Mouse (Mus musculus) heart, adult 2 months (tissue): ENCODE measurements around the gene Gstp2. TPM values are rescaled to one million over a fixed set of nuclear protein-coding genes. Genes with fewer than 3 reads are reported as not detected.
A peak's percentile ranks its signal among the peaks of the same experiment; 100 is the strongest.

Source experiments
- DNase-seq, 2 experiments: peaks; one replicate each; pipeline ENCODE4 v3.0.0; 2021
- H3K27ac ChIP-seq: fragments of 200-600 bp; 2 replicates; pipeline ENCODE4 v1.8.1; 2022
- H3K27me3 ChIP-seq: fragments of 200-500 bp; 2 replicates; pipeline ENCODE4 v1.6.1; 2012; ENCODE audit warnings: mild to moderate bottlenecking, low read length, inconsistent platforms, mixed read lengths; ENCODE audit not compliant: control insufficient read depth, insufficient read depth
- H3K36me3 ChIP-seq: fragments of 200-500 bp; 2 replicates; pipeline ENCODE4 v1.6.1; 2012; ENCODE audit warnings: low read length, inconsistent platforms; ENCODE audit not compliant: control insufficient read depth, insufficient read depth
- H3K4me1 ChIP-seq: fragments of 200-500 bp; 2 replicates; pipeline ENCODE4 v1.6.1; 2011; ENCODE audit warnings: low read length; ENCODE audit not compliant: control insufficient read depth, insufficient read depth
- H3K4me3 ChIP-seq: fragments of 200-600 bp; 2 replicates; pipeline ENCODE4 v1.8.1; 2022
- H3K79me2 ChIP-seq: fragments of 200-500 bp; replicated peaks from 2 replicates; pipeline ENCODE4 v1.6.1; 2012; ENCODE audit warnings: mild to moderate bottlenecking, inconsistent platforms, low read length, moderate library complexity, mixed read lengths; ENCODE audit not compliant: control insufficient read depth, insufficient read depth
- H3K9ac ChIP-seq: fragments of 200-500 bp; 2 replicates; pipeline ENCODE4 v1.6.1; 2012; ENCODE audit warnings: low read depth, mild to moderate bottlenecking, control low read depth, inconsistent platforms, low read length, mixed read lengths
- CTCF ChIP-seq: fragments of 200-600 bp; IDR thresholded peaks from 2 replicates; pipeline ENCODE4 v1.8.1; 2022; ENCODE audit warnings: antibody characterized with exemption, mild to moderate bottlenecking, moderate library complexity
- EP300 ChIP-seq: fragments of 200-500 bp; IDR thresholded peaks from 2 replicates; pipeline ENCODE4 v1.6.1; 2011; ENCODE audit warnings: low read depth, low read length, control low read depth; ENCODE audit not compliant: insufficient read depth
- POLR2A ChIP-seq: fragments of 200-500 bp; IDR thresholded peaks from 2 replicates; pipeline ENCODE4 v1.6.1; 2011; ENCODE audit warnings: mild to moderate bottlenecking, low read depth, low read length, control low read depth; ENCODE audit not compliant: insufficient read depth
- WGBS: fragments of 180-500 bp; shearing (Covaris S2); methylation state at CpG from one replicate; pipeline ENCODE4 v1.1.7; 2018; 5-methylcytosine and 5-hydroxymethylcytosine counted together
- intact Hi-C: fragments of 180-260 bp; cut with DNase I; formaldehyde crosslinking; loops from one replicate; pipeline ENCODE4 v1.15.1; 2025
- polyA plus RNA-seq: library from polyadenylated mRNA; depleted of rRNA; stranded (reverse); fragments of >200 nt; gene quantifications from 2 replicates; pipeline ENCODE4 v1.2.3, GENCODE M21; 2012
- total RNA-seq, 2 experiments: library from RNA; stranded (reverse); gene quantifications; 2 replicates each; pipeline ENCODE4 v1.2.3; 2021

Gene Gstp2
- total and polyA plus RNA-seq, 3 experiments: 38.3 to 137 (median 121) TPM

DNA sequence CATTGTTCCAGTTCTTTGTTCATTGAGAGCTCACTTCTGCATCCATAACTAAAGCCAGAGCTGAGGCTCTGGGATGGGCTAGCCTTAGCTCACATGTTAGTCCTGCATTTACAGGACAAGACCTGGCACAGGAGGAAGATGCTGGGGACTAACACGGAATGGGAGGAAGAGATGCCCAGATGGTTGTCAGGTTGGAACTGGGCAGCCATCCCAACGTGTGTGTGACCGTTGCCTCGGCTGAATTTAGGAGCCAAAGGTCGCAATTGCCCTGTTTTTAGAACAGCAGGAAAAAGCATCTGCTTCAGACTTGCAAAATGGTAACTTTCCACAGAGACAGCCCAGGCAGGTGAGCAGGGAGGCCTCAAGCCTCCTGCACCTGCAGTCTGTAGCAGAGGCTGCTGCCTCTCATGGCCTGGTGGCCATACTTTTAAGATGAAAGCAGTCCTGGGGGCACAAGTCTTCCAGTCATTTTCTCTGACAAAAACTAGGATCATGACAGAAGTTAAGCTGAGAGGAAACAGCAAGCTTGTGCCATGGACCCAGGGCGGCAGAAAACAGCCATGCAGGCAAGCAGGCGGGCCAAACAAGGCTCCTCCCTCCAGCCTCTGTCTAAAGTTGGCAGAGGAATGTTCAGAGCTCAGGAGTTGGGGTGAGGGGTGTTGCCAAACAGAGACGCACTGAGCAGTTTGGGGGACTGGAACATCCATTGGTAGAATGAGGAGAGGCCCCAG is 9.6 kb upstream of the Gstp2 start:
- H3K36me3 ChIP-seq: no peaks in the 10 kb centered on the region
- no peak overlapping the region for H3K9ac ChIP-seq
- H3K79me2 ChIP-seq: no peaks in the 10 kb centered on the region
- no peak for DNase-seq
- no peak for TF ChIP-seq EP300
- TF ChIP-seq CTCF: no peak
- TF ChIP-seq POLR2A: no peak
- H3K27ac ChIP-seq: no peak overlapping the region
- H3K4me3 ChIP-seq: no peak overlapping the region
- WGBS: 70% methylated on average over 8 of the region's 8 CpGs
- H3K4me1 ChIP-seq: no peaks in the 10 kb centered on the region; the same call in 1 of the 2 replicates
- intact Hi-C loops: no loop called here
- no peaks in the 10 kb centered on the region for H3K27me3 ChIP-seq

DNA sequence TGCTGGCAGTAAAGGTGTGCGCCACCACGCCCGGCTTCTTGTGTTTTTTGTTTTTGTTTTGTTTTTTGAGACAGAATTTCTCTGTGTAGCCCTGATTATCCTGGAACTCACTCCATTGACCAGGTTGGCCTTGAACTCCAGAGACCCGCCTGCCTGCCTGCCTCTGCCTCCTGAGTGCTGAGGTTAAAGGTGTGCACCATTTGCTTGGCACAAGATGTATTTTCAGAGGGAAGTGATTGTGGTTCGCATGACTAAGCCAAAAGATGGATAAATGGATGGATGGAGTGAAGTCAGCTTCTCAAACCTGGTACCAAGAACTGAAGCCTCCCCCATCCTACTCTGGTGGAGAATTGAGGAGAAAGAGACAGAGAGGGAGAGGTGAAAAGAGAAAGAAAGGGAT is 8.8 kb upstream of the Gstp2 start:
- 88% methylated on average over 5 of the region's 5 CpGs for WGBS
- no peak overlapping the region for H3K4me3 ChIP-seq
- intact Hi-C loops: loop anchor here (5.0 kb wide), 1 partner anchor 173 kb away; no protein-coding TSS in a partner anchor

DNA sequence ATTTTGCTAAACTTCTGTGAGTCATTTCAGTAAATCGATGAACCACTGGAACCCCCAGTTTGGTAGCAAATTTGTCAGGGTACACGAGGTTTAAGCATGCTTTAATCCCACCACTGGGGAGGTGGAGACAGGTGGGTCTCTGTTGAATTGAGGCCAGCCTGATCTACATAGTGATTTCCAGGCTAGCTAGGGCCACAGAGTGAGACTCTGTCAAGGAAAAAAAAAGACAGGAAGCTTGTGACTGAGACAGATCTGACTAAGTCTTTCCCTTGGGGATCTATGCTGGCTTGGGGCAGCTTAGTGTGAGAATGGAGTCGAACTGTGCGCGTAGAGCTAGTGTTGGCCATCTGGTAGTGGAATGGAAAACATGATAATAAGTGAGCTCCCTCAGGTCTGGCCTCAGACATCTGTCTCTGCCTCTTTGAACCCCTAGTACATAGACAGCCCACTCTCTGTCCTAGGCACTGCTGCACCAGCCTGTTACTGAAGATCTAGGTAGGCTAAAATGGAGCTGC is 6.8 kb upstream of the Gstp2 start:
- no peak for DNase-seq
- Histone ChIP-seq H3K4me3 (no peak overlapping the region), H3K36me3 (no peaks in the 10 kb centered on the region), H3K27me3 (no peaks in the 10 kb centered on the region), H3K9ac (no peak overlapping the region), H3K79me2 (no peaks in the 10 kb centered on the region), H3K27ac (no peak overlapping the region; the same call in 1 of the 2 replicates), H3K4me1 (no peaks in the 10 kb centered on the region; the same call in 1 of the 2 replicates)
- intact Hi-C loops: loop anchor here (5.0 kb wide), 1 partner anchor 175 kb away; no protein-coding TSS in a partner anchor
- TF ChIP-seq EP300 (no peak), CTCF (no peak), POLR2A (no peak)
- WGBS: 43% methylated on average over 5 of the region's 5 CpGs

More for the DNA sequence above, 8.8 kb upstream of the Gstp2 start:
- Histone ChIP-seq H3K79me2 (no peaks in the 10 kb centered on the region), H3K4me1 (no peaks in the 10 kb centered on the region; the same call in 1 of the 2 replicates), H3K36me3 (no peaks in the 10 kb centered on the region), H3K27ac (no peak overlapping the region), H3K27me3 (no peaks in the 10 kb centered on the region), H3K9ac (no peak overlapping the region)
- DNase-seq: no peak
- TF ChIP-seq POLR2A (no peak), CTCF (no peak), EP300 (no peak)

DNA sequence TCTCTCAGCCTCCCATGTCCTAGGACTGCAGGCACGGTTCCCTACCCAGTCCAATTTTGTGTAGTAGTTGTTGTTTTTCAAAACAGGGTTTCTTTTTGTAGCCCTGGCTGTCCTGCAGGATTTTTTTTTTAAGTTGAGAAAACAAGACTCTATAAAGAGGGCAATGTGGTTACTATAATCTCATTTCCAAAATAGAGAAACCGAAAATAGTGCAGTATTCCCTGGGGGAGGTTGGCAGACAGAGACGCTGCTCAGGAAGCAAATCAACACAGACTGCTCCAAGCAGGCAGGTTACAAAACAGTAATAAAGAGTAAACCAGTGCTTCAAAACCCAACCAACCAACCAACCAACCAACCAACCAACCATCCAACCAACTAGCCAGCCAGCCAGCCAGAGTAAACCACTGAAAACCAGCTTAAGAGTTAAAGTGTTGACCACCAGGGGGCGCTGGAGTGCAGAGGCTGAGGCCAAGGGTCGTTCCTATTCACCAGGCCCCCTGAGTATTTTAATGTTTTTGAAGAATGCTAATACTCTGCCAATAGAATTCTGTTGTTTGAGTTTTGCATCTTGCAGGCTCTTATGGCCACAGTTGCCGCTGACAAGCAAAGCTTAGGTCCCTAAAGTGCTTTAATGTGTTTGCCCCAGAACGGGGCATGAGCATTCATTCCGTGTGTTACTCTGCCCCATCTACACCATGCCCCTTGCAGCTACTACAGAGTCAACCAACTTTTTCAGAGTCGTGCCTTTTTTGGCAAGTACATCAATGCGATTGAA is 6.1 kb upstream of the Gstp2 start:
- no peaks in the 10 kb centered on the region; the same call in 1 of the 2 replicates for H3K4me1 ChIP-seq
- no peaks in the 10 kb centered on the region for H3K27me3 ChIP-seq
- no peak overlapping the region; the same call in 1 of the 2 replicates for H3K27ac ChIP-seq
- intact Hi-C loops: loop anchor here (5.0 kb wide), 1 partner anchor 175 kb away; no protein-coding TSS in a partner anchor
- H3K4me3 ChIP-seq: no peak overlapping the region
- H3K36me3 ChIP-seq: no peaks in the 10 kb centered on the region
- no peaks in the 10 kb centered on the region for H3K79me2 ChIP-seq
- DNase-seq: peak; percentile 66 to 76
- TF ChIP-seq CTCF (peak; percentile 79), POLR2A (no peak), EP300 (no peak)
- 42% methylated on average over 10 of the region's 10 CpGs for WGBS
- H3K9ac ChIP-seq: no peak overlapping the region

DNA sequence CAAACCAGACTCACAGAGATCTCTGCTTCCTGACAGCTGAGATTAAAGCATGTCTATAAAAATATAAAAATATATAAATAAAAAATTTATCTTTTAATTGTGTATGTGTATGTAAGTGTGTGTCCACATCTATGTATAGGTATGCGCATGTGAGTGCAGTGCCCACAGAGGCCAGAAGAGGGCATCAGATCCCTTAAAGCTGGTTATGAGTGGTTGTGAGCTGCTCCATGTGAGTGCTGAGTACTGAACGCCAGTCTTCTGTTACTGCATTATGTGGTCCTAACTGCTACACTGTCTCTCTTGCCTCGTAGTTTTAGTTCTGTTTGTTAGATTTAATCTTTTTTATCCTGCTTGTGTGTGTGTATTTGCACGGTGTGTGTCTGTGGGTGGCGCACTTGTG is 5.2 kb upstream of the Gstp2 start:
- peaks cover 1% of the 10 kb centered on the region; the same call in 1 of the 2 replicates for H3K4me1 ChIP-seq
- no peak overlapping the region for H3K9ac ChIP-seq
- intact Hi-C loops: loop anchor here (5.0 kb wide), 1 partner anchor 176 kb away; no protein-coding TSS in a partner anchor
- no peak for TF ChIP-seq EP300
- TF ChIP-seq CTCF: peak; percentile 33; the same call in 1 of the 2 replicates
- TF ChIP-seq POLR2A: no peak
- H3K79me2 ChIP-seq: no peaks in the 10 kb centered on the region
- 95% methylated on average over 5 of the region's 5 CpGs for WGBS
- no peaks in the 10 kb centered on the region for H3K36me3 ChIP-seq
- H3K27ac ChIP-seq: no peak overlapping the region
- DNase-seq: no peak
- H3K27me3 ChIP-seq: no peaks in the 10 kb centered on the region
- H3K4me3 ChIP-seq: no peak overlapping the region
